ENCODE assay signal across 17 mouse cellular contexts in genomic region chr2:31492308-31492707, GRCm38 (mm10). TPM values are rescaled to one million over a fixed set of nuclear protein-coding genes. Genes with fewer than 3 reads are reported as not detected.
DNase-seq lines count a peak whose midpoint lies in the region; ATAC-seq and TF ChIP-seq lines count a peak whose summit lies in the region.
"Had no signal": no experiment of that assay in that cellular context is flagged by ENCODE, and none has a peak within 500 bp of the region (broad histone marks: within the 10 kb centered on the region; RNA-seq: fewer than 3 reads in every experiment).

No protein-coding gene starts in this region.

- no peak overlapping the region for H3K4me2 ChIP-seq in hindbrain, postnatal 0 days (ENCODE audit: low read depth, low read length)
- no peak overlapping the region for H3K4me2 ChIP-seq in hindbrain, embryonic 14.5 days (replicated peaks)
- H3K4me2 ChIP-seq in liver, postnatal 0 days (ENCODE audit: low read depth, low read length): no peak overlapping the region
- H3K4me2 ChIP-seq in liver, embryonic 12.5 days: no peak overlapping the region
- H3K4me2 ChIP-seq: embryonic facial prominence, embryonic 12.5 days; intestine, embryonic 15.5 days; neural tube, embryonic 13.5 days had no signal

- no peak for TF ChIP-seq EP300 in liver, postnatal 0 days (IDR thresholded peaks at IDR 0.05; ENCODE audit: low read depth)

- no peak overlapping the region for H3K27ac ChIP-seq in hindbrain, postnatal 0 days
- no peak overlapping the region for H3K27ac ChIP-seq in hindbrain, embryonic 14.5 days
- H3K27ac ChIP-seq in liver, postnatal 0 days (ENCODE audit: low read depth): no peak overlapping the region
- H3K27ac ChIP-seq in liver, embryonic 12.5 days: no peak overlapping the region
- H3K27ac ChIP-seq: embryonic facial prominence, embryonic 12.5 days; intestine, embryonic 15.5 days had no signal

- H3K9me3 ChIP-seq in hindbrain, postnatal 0 days (ENCODE audit: low read length): no peaks in the 10 kb centered on the region
- H3K9me3 ChIP-seq in hindbrain, embryonic 14.5 days (ENCODE audit: control insufficient read depth, low read length): no peaks in the 10 kb centered on the region
- H3K9me3 ChIP-seq in liver, postnatal 0 days (ENCODE audit: low read length): no peaks in the 10 kb centered on the region
- H3K9me3 ChIP-seq in liver, embryonic 12.5 days (replicated peaks): no peaks in the 10 kb centered on the region
- no peaks in the 10 kb centered on the region for H3K9me3 ChIP-seq in E14TG2a.4 (ENCODE audit: low read length)
- H3K9me3 ChIP-seq: embryonic facial prominence, embryonic 12.5 days; intestine, embryonic 15.5 days; neural tube, embryonic 13.5 days had no signal

- DNase-seq in hindbrain, postnatal 0 days (ENCODE audit: low spot score): no peak
- DNase-seq in hindbrain, embryonic 14.5 days (ENCODE audit: low spot score): no peak
- no peak for DNase-seq in liver, postnatal 0 days
- DNase-seq in induced T-regulatory cell, adult 2 months (ENCODE audit: low read depth): peak; percentile 24
- DNase-seq in neural tube, embryonic 10.5 days (ENCODE audit: extremely low spot score, low spot score): no peak
- DNase-seq in MN1 (ENCODE audit: low spot score): no peak
- DNase-seq: adrenal gland, postnatal 36 days; cerebellum, adult 9-10 months; gastrocnemius, postnatal 10 days; kidney, postnatal 10 days; right cerebral cortex, postnatal 25 days; thymus, postnatal 4 days had no signal

- no peak overlapping the region for H3K9ac ChIP-seq in hindbrain, postnatal 0 days (replicated peaks; ENCODE audit: low read length)
- H3K9ac ChIP-seq in hindbrain, embryonic 14.5 days: no peak overlapping the region
- no peak overlapping the region for H3K9ac ChIP-seq in liver, postnatal 0 days (replicated peaks)
- no peak overlapping the region for H3K9ac ChIP-seq in liver, embryonic 12.5 days
- H3K9ac ChIP-seq: embryonic facial prominence, embryonic 12.5 days; intestine, embryonic 15.5 days had no signal

- TF ChIP-seq CTCF in hindbrain, postnatal 0 days (IDR thresholded peaks at IDR 0.05; ENCODE audit: low read depth): peak; percentile 22; the same call in 1 of the 2 replicates
- peak; percentile 45 for TF ChIP-seq CTCF in liver, postnatal 0 days (IDR thresholded peaks at IDR 0.05; ENCODE audit: low read depth)
- peak; percentile 78 for TF ChIP-seq CTCF in E14TG2a.4 (conservative IDR thresholded peaks at IDR 0.05; ENCODE audit: low read length)

- WGBS in hindbrain, postnatal 0 days: 98% methylated on average over 8 of the region's 8 CpGs
- WGBS in hindbrain, embryonic 14.5 days: 95% methylated on average over 8 of the region's 8 CpGs
- 80% methylated on average over 7 of the region's 8 CpGs for WGBS in liver, postnatal 0 days (ENCODE audit: insufficient replicate concordance)
- WGBS in liver, embryonic 12.5 days (ENCODE audit: insufficient replicate concordance): 80% methylated on average over 8 of the region's 8 CpGs

- ATAC-seq in hindbrain, postnatal 0 days: no peak
- ATAC-seq in hindbrain, embryonic 14.5 days (ENCODE audit: low FRiP score): no peak
- ATAC-seq in liver, postnatal 0 days: no peak
- ATAC-seq in liver, embryonic 12.5 days: no peak
- ATAC-seq: intestine, embryonic 15.5 days had no signal

- no peak overlapping the region for H3K4me3 ChIP-seq in hindbrain, postnatal 0 days (ENCODE audit: low read length)
- no peak overlapping the region for H3K4me3 ChIP-seq in hindbrain, embryonic 14.5 days (replicated peaks; ENCODE audit: low read length)
- H3K4me3 ChIP-seq in liver, postnatal 0 days (ENCODE audit: low read depth, low read length): no peak overlapping the region
- no peak overlapping the region for H3K4me3 ChIP-seq in liver, embryonic 12.5 days
- no peak overlapping the region for H3K4me3 ChIP-seq in E14TG2a.4 (replicated peaks; ENCODE audit: low read length)
- H3K4me3 ChIP-seq: embryonic facial prominence, embryonic 12.5 days; intestine, embryonic 15.5 days; neural tube, embryonic 13.5 days had no signal

- 0 out of 2 replicates have a peak, but pooled peaks cover 9% of the 10 kb centered on the region for H3K4me1 ChIP-seq in hindbrain, postnatal 0 days (ENCODE audit: insufficient read depth, low read length)
- H3K4me1 ChIP-seq in hindbrain, embryonic 14.5 days (replicated peaks; ENCODE audit: control insufficient read depth, insufficient read depth, low read length): peaks cover 33% of the 10 kb centered on the region
- no peaks in the 10 kb centered on the region for H3K4me1 ChIP-seq in liver, postnatal 0 days (ENCODE audit: insufficient read depth)
- no peaks in the 10 kb centered on the region for H3K4me1 ChIP-seq in liver, embryonic 12.5 days
- H3K4me1 ChIP-seq in E14TG2a.4 (replicated peaks; ENCODE audit: low read depth, low read length): peaks cover 61% of the 10 kb centered on the region
- H3K4me1 ChIP-seq: intestine, embryonic 15.5 days had no signal

- no peaks in the 10 kb centered on the region for H3K36me3 ChIP-seq in hindbrain, postnatal 0 days (ENCODE audit: insufficient read depth, low read length)
- H3K36me3 ChIP-seq in hindbrain, embryonic 14.5 days (replicated peaks; ENCODE audit: control insufficient read depth, insufficient read depth): no peaks in the 10 kb centered on the region
- H3K36me3 ChIP-seq in liver, postnatal 0 days (replicated peaks; ENCODE audit: insufficient read depth, low read length): peaks cover 44% of the 10 kb centered on the region
- peaks cover 39% of the 10 kb centered on the region for H3K36me3 ChIP-seq in liver, embryonic 12.5 days
- peaks cover 92% of the 10 kb centered on the region for H3K36me3 ChIP-seq in E14TG2a.4 (ENCODE audit: insufficient read depth, low read length)
- H3K36me3 ChIP-seq: embryonic facial prominence, embryonic 12.5 days; intestine, embryonic 15.5 days; neural tube, embryonic 13.5 days had no signal

- peaks cover 7% of the 10 kb centered on the region for H3K27me3 ChIP-seq in hindbrain, postnatal 0 days (ENCODE audit: insufficient read depth, low read length)
- peaks cover 73% of the 10 kb centered on the region for H3K27me3 ChIP-seq in hindbrain, embryonic 14.5 days (ENCODE audit: control insufficient read depth, insufficient read depth, low read length)
- no peaks in the 10 kb centered on the region for H3K27me3 ChIP-seq in liver, postnatal 0 days (ENCODE audit: insufficient read depth, low read length)
- no peaks in the 10 kb centered on the region; the same call in 1 of the 2 replicates for H3K27me3 ChIP-seq in liver, embryonic 12.5 days (replicated peaks)
- no peaks in the 10 kb centered on the region for H3K27me3 ChIP-seq in E14TG2a.4 (ENCODE audit: insufficient read depth, low read length)
- H3K27me3 ChIP-seq: intestine, embryonic 15.5 days had no signal

RNA-seq across cellular contexts. Expression of gene Ass1, which starts 22.3 kb away (rescaled TPM):
- 25.3 and 33.3 TPM in 2 replicates for total RNA-seq in hindbrain, postnatal 0 days (2014; rRNA removed)
- polyA plus RNA-seq in hindbrain, postnatal 0 days (2015; fragmentation: Nextera tagmentation; extraction: Ambion mirVana): 28.9 and 29.0 TPM in 2 replicates
- 6.1 and 8.0 TPM in 2 replicates for polyA plus RNA-seq in hindbrain, embryonic 14.5 days (2014; fragmentation: Nextera tagmentation; extraction: Ambion mirVana)
- 853 and 957 TPM in 2 replicates for polyA plus RNA-seq in liver, postnatal 0 days (2015; fragmentation: Nextera tagmentation; extraction: Ambion mirVana)
- 58.9 and 59.9 TPM in 2 replicates for polyA plus RNA-seq in liver, embryonic 12.5 days (2016; fragmentation: Nextera tagmentation; extraction: Ambion mirVana)

Comparison
In these comparisons a context has a peak if more than half of its experiments do, and no peak if none do; other contexts are left out.
1. RNA of gene Ass1, which starts 22.3 kb away (polyA plus RNA-seq): 853 to 957 TPM in liver, postnatal 0 days; 58.9 to 59.9 TPM in liver, embryonic 12.5 days, 28.9 to 29.0 TPM in hindbrain, postnatal 0 days and 6.1 to 8.0 TPM in hindbrain, embryonic 14.5 days; every median in the first group is over 10 times any median in the second.
2. CTCF ChIP-seq: peak in every context shown above with its lines; median percentile 78 in E14TG2a.4; 45 in liver, postnatal 0 days; 22 in hindbrain, postnatal 0 days.